Mouse (Mus musculus) thymus, postnatal 36 days (tissue): ENCODE results near the gene Kcnj11.

Experiments used
- DNase-seq, 2 experiments: peaks; one replicate each; pipeline ENCODE4 v3.0.0; 2022; ENCODE audit warnings: mixed read lengths in 2 of 2

The Kcnj11 gene

DNA sequence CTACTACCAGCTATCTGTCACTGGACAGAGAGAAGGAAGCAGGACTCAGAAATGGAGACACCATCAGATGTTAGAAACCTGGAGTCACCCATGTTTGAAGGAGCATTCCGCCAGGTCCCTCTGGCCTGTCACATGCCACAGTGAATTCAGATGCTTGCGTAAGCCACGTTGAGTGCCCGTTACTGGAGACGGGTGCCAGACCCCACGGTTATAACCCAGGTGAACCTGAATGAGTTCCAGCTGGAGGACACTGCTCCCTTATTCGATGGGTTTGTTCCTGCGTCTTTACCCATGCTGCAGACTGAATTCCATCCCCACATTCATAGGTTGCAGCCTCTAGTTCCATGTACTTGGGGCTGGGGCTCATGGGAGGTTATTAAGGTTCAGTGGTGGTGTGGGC is 3.2 kb upstream of the Kcnj11 start:
- DNase-seq, result no peak

DNA sequence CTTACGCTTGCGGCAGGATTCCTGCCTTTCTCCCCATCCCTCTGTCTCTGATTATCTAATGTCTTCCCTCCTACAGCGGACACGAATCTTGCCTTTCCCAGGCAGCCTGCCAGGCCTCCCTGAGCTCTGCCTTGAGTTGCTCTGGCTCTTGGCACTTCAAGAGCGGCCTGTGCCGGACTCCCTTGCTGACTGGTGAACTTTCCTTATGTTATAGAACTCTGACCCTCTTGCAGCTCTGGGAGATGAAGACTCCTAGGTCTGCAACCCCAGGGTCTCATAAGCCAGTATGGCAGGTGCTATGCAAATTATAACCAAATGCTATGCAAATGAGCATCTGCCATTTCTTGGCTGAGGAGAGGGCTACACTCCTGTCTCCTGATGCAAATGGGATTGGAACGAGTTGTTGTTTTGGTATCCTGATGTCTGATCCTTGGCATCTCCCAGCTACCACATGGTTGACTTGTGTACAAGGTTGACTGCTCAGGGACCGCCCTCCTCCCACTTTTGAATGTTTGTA is 2.6 kb upstream of the Kcnj11 start:
- no peak for DNase-seq

DNA sequence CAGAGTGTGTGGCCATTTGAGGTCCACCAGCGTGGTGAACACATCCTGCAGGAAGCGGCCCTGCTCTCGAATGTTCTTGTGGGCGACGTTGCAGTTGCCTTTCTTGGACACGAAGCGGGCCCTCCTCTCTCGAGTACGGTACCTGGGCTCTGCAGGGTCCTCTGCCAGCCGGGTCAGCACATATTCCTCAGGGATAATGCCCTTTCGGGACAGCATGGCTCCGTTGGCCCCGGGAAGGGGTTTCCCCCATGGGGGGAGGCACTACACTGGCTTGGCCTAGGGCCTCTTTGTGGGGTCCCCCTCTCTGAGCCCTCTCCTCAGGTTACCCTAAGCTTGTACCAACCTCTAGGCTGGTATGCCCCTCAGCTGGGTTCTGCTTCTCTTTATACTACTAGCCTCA is 882 bp downstream of the Kcnj11 start:
- no peak for DNase-seq

- no peak for DNase-seq
Measured at GRCm38 (mm10) chr7:46098919-46099286, 1.7 kb downstream of the Kcnj11 start.

- DNase-seq, result no peak
Measured at GRCm38 (mm10) chr7:46098221-46098918, 2.2 kb downstream of the Kcnj11 start.

GRCm38 (mm10) chr7:46097319-46097783 is 3.2 kb downstream of the Kcnj11 start:
- no peak for DNase-seq

- peak; percentile 20 to 33 for DNase-seq
Measured at GRCm38 (mm10) chr7:46096136-46096535, 4.4 kb downstream of the Kcnj11 start.

- no peak for DNase-seq
Measured at GRCm38 (mm10) chr7:46092803-46093202, 7.8 kb downstream of the Kcnj11 start.

- no peak for DNase-seq
Measured at GRCm38 (mm10) chr7:46088241-46088640, 12.3 kb downstream of the Kcnj11 start.

DNA sequence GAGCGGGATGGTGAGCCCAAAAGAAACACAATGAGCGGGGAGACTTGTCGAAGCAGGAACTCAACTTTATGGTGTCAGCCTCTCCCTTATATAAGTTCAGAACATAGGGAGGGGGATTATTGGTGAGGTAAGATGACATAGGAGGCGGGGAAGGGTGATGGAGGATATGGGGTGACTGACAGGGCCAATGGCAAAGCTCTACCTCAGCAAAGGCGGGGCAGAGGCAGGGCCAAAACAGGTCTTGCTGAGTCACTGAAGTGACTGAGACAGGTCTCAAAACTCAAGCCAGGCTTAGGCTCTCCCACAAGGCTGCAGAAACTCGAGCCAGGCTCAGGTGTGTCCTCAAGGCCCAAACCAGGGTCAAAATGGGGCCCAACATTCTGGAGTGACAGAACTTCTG is 14.2 kb downstream of the Kcnj11 start:
- no peak for DNase-seq

- DNase-seq, result no peak
Measured at GRCm38 (mm10) chr7:46084839-46085513, 15.6 kb downstream of the Kcnj11 start.

- no peak for DNase-seq
Measured at GRCm38 (mm10) chr7:46084024-46084423, 16.5 kb downstream of the Kcnj11 start.

GRCm38 (mm10) chr7:46077675-46078074 is 22.9 kb downstream of the Kcnj11 start:
- DNase-seq, result no peak

DNA sequence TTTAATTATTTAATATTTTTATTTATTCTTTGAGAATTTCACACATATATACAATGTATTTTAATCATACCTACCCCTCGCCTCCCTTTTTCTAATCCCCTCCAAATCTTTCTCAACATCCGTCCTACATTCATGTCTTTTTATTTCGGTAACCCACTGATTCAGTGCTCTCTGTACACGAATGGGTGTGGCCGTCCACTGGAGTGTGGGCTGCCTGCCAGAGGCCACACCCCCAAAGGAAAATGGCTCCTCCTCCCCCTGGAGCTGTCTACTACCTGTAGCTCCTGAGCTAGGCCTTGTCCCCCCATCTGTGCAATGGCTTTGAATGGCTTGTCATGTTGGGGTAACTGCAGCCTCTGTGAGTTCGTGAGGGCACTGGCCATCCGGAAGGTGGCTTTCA is 23.7 kb downstream of the Kcnj11 start:
- DNase-seq, result no peak

GRCm38 (mm10) chr7:46068831-46069230 is 31.7 kb downstream of the Kcnj11 start:
- DNase-seq, result no peak

- no peak for DNase-seq
Measured at GRCm38 (mm10) chr7:46063296-46063695, 37.3 kb downstream of the Kcnj11 start.

DNA sequence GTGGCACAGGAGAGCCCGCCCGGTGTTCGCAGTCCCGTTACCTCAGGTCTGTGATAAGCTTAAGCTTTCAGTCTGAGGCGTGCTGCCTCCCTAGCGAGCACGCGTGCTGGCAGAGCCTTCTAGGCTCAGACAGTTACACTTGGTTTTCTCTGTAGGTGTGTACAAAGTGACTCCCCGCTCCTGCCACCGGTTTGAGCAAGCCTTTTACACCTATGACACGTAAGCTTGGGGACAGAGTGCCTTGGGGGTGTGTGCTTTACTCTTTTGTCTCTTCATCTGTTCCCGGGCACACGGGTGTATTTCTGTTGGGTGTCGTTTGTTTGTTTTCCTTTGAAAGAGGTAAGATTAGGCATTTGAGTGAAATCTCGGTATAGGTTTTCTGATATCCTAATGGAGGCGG is 39.0 kb downstream of the Kcnj11 start:
- DNase-seq, result no peak

DNA sequence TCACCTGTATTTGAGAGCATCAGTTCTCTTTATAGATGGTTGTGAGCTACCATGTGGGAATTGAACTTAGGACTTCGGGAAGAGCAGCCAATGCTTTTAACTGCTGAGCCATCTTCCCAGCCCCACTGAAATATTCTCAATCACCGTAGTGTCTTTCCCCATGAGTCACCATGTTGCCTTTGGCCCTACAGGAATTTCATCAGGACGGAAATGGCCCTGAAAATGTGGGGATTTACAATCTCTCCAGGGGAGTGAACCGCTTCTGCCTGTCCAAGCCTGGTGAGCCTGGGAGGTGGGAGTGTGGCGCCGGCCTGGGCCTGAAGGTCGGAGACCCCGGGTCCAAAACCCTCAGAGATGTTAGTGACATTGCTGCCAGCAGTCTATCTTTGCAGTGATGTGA is 39.9 kb downstream of the Kcnj11 start:
- DNase-seq, result no peak

DNA sequence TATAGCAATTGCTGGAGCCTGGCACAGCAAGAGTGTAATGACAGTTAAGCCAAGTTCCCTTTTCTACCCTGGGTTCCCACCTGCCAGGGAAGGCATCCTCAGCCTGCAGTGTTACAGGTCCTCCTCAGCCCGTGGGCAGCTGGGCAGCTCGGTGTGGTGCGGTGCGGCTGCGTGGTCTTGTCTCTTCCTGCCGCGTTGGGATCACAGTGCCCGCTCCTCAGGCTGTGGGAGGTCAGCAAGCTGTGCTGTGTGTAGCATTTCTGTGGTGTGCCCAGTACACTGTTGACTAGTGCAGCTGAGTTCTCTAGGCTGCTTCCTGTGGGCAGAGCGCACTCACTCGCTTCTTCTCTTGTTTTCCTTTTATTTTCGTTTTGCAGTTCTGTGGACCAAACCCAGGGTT is 41.7 kb downstream of the Kcnj11 start:
- DNase-seq, result peak; percentile 37

DNA sequence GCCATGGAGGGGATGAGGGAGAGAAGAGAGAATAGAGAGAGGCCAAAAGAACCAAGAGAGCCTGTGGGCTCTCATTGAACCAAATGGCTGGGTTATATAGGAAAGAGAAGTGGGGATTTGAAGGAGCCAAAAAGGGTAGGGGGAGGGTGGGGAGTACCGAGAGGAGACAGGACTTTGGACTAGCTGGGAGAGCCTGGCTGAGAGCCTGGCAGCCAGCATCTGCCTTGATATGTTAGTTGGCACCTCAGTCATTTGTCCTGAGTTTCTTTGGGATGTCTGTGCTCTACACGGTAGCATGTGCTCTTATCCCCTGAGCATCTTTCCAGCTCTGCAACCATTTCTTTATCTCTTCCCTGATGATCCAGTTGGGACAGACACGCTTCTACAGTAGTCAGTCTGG is 47.0 kb downstream of the Kcnj11 start:
- DNase-seq, result no peak

DNA sequence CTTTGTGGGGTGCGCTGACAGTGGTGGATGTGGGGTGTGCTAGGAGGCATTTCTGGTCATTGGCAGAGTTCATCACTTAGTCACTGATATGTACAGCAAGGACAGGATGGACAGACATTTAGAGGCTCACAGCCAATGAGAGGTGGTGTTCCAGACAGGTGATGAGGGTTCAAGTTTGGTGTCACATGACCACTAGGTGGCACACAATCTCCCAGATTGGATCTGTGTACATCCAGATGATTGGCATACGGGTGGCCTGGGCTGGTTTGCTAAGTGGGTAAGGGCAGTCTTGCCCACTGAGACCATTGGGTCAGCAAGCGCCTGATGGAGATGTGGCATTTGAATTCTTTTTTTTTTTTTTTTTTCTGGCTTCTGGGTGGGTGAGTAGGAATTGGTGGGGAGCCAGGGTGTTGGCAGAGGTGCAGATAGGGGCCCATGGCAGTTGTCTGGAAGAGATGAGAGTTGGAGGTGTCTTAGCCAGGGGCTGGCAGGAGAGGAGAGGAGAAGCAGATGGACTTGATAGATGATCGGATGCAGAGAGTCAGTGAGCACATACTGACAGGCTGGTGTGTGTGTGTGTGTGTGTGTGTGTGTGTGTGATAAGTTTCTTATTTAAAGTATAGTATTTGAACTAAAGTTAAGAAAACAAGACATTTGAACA is 48.3 kb downstream of the Kcnj11 start:
- peak; percentile 27 to 32 for DNase-seq

DNA sequence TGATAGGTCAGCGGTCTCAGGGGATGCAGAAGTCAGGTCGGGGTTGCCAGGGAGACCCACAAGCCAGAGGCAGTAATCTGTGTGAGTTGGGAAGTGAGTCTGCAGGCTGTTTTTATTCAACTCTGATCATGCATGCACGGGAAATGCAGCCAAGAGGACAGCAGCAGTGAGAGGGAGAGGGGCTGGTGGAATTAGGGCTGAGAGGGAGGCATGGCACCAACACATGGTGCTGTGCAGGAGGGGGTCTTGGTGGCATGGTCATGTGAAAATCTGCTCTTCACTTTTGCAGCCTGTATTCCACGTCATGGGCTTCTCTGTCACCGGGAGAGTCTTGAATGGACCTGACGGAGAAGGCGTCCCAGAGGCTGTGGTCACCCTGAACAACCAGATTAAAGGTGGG is 50.6 kb downstream of the Kcnj11 start:
- DNase-seq, result no peak

- DNase-seq, result no peak
Measured at GRCm38 (mm10) chr7:46047873-46048562, 52.5 kb downstream of the Kcnj11 start.
